Mouse (Mus musculus) mesoderm, embryonic 11.5 days (tissue): Measurements from ENCODE around the gene Map4k3.
"Not testable (repeated sequence)": the region's sequence is repeated elsewhere in the genome, so short reads cannot be mapped to it uniquely, and the experiment has no call there.

Experiments
- DNase-seq: peaks from one replicate; pipeline ENCODE4 v3.0.0-alpha.2; 2012; ENCODE audit warnings: low read depth, low spot score

Gene Map4k3

GRCm38 (mm10) chr17:80728062-80728858 lies at the start of gene Map4k3:
Gene Map4k3 (minus strand): TSS chr17:80728485.
- peak; percentile 74 for DNase-seq

GRCm38 (mm10) chr17:80777581-80777980 lies 49.3 kb upstream of the Map4k3 start:
- DNase-seq, result no peak

GRCm38 (mm10) chr17:80775178-80775788 lies 47.0 kb upstream of the Map4k3 start:
- no peak for DNase-seq

GRCm38 (mm10) chr17:80772545-80773453 lies 44.5 kb upstream of the Map4k3 start:
- no peak for DNase-seq

GRCm38 (mm10) chr17:80770065-80770464 lies 41.8 kb upstream of the Map4k3 start:
- no peak for DNase-seq

- DNase-seq, result peak; percentile 48
Measured at GRCm38 (mm10) chr17:80765204-80765603, 36.9 kb upstream of the Map4k3 start.

- no peak for DNase-seq
Measured at GRCm38 (mm10) chr17:80763065-80763681, 34.9 kb upstream of the Map4k3 start.

- no peak for DNase-seq
Measured at GRCm38 (mm10) chr17:80762391-80763040, 34.2 kb upstream of the Map4k3 start.

- not testable (repeated sequence) for DNase-seq
Measured at GRCm38 (mm10) chr17:80761191-80761590, 32.9 kb upstream of the Map4k3 start.

GRCm38 (mm10) chr17:80760344-80761145 lies 32.3 kb upstream of the Map4k3 start:
- no peak for DNase-seq

GRCm38 (mm10) chr17:80756043-80756442 lies 27.8 kb upstream of the Map4k3 start:
- no peak for DNase-seq

- DNase-seq, result no peak
Measured at GRCm38 (mm10) chr17:80755076-80755871, 27.0 kb upstream of the Map4k3 start.

- no peak for DNase-seq
Measured at GRCm38 (mm10) chr17:80754589-80754988, 26.3 kb upstream of the Map4k3 start.

- no peak for DNase-seq
Measured at GRCm38 (mm10) chr17:80752466-80752865, 24.2 kb upstream of the Map4k3 start.

GRCm38 (mm10) chr17:80739421-80739820 lies 11.1 kb upstream of the Map4k3 start:
- DNase-seq, result no peak

- no peak for DNase-seq
Measured at GRCm38 (mm10) chr17:80734700-80735099, 6.4 kb upstream of the Map4k3 start.

- no peak for DNase-seq
Measured at GRCm38 (mm10) chr17:80733121-80733800, 5.0 kb upstream of the Map4k3 start.

- no peak for DNase-seq
Measured at GRCm38 (mm10) chr17:80732256-80732655, 4.0 kb upstream of the Map4k3 start.

- not testable (repeated sequence) for DNase-seq
Measured at GRCm38 (mm10) chr17:80730283-80730682, 2.0 kb upstream of the Map4k3 start.
